Mouse (Mus musculus): ENCODE measurements around the gene Krtap10-10. TPM values are rescaled to one million over a fixed set of nuclear protein-coding genes. Genes with fewer than 3 reads are reported as not detected.
"Not testable (repeated sequence)": the region's sequence is repeated elsewhere in the genome, so short reads cannot be mapped to it uniquely, and the experiment has no call there.

Krtap10-10 gene
- not detected in 2 replicates for polyA plus RNA-seq (2012; ENCODE audit: insufficient read depth, insufficient read length, missing spikeins)

DNA sequence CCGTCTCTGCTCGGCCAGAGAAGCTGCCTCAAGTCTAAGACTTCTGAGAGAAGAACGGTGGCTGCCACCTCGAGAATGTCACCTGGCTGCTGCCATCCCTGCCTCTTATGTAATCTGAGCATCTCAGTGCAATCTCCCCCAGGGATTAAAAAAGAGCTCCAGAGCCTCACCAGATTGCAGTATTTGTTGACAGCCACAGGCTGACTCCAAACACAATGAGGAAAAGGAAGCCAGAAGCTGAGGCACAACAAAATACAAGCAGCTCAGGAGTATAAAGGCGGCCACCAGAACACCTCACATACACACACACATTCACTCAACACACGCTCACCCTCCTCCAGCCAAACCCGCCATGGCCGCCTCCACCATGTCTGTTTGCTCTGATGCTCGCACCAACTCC, at the start of gene Krtap10-10:
TSS of gene Krtap10-10 (plus strand) at position 301 of the 400 bp plus-strand sequence.
- Histone ChIP-seq H3K27ac (replicated peaks; ENCODE audit: low read depth, low read length) (no peak within 1 kb of the TSS), H3K4me3 (ENCODE audit: insufficient read depth, low read depth, low read length) (no peak within 1 kb of the TSS), H3K4me1 (ENCODE audit: control insufficient read depth, insufficient read depth, insufficient read length, low read length) (no peaks in the 10 kb centered on the region)

DNA sequence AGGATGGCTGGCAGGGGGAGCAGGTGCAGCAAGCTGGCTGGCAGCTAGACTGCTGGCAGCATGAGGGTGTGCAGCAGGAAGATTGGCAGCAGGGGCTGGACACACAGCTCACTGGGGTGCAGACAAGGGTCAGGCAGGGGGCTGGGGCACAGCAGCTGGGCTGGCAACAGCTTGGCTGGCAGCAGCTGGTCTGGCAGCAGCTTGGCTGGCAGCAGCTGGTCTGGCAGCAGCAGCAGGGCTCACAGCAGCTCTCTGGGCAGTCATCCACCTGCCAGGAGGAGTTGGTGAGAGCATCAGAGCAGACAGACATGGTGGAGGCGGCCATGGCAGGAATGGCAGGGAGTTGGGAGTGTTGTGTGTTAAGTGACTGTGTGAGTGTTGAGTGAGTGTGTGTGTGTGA, 47.9 kb upstream of the Krtap10-10 start, which contains the start of gene Gm7137:
TSS of gene Gm7137 (minus strand) at position 325 of the 400 bp plus-strand sequence.
- H3K27ac ChIP-seq (replicated peaks; ENCODE audit: low read depth, low read length); H3K4me3 ChIP-seq (ENCODE audit: insufficient read depth, low read depth, low read length); H3K4me1 ChIP-seq (ENCODE audit: control insufficient read depth, insufficient read depth, insufficient read length, low read length): not testable (repeated sequence)

DNA sequence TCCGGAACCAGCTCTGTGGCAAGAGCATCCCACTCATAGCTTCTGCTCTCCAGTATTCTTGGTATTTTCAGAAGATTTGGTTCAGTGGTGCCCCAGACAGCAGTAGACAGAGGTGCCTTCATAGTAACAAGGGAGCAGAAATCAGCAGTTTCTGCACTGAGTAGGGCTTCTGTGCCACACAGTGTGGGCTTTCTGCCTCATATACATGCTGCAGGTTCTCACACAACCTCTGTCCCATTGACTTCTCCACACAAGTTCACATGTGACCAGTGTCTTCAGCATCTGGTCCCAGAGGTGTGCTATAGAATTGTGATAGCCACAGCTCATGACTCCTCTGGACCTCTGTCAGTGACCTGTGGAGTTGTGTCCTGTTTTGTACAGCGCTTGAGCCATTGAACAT, 47.1 kb upstream of the Krtap10-10 start:
- Histone ChIP-seq H3K4me1 (ENCODE audit: control insufficient read depth, insufficient read depth, insufficient read length, low read length) (no peaks in the 10 kb centered on the region), H3K27ac (replicated peaks; ENCODE audit: low read depth, low read length) (no peak overlapping the region), H3K4me3 (ENCODE audit: insufficient read depth, low read depth, low read length) (no peak overlapping the region)

DNA sequence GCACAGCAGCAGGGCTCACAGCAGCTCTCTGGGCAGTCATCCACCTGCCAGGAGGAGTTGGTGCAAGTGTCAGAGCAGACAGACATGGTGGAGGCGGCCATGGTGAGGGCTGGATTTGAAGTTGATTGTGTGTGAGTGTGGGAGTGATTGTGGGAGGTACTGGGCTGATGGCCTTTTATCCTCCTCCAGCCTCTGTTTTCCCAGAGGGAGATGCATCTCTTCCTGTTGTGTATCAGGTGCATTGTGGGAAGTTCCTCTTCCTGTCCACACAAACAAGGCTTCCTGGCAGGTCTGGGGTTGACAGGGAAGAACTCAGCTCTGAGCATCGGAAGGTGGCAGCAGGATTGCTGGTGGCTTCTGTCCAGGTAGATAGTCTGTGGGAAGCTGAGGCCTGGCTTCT, 40.8 kb upstream of the Krtap10-10 start, which contains the start of gene Gm9639:
TSS of gene Gm9639 (minus strand) at position 101 of the 400 bp plus-strand sequence.
- Histone ChIP-seq H3K27ac (replicated peaks; ENCODE audit: low read depth, low read length) (no peak within 1 kb of the TSS), H3K4me1 (ENCODE audit: control insufficient read depth, insufficient read depth, insufficient read length, low read length) (no peaks in the 10 kb centered on the region), H3K4me3 (ENCODE audit: insufficient read depth, low read depth, low read length) (no peak within 1 kb of the TSS)

DNA sequence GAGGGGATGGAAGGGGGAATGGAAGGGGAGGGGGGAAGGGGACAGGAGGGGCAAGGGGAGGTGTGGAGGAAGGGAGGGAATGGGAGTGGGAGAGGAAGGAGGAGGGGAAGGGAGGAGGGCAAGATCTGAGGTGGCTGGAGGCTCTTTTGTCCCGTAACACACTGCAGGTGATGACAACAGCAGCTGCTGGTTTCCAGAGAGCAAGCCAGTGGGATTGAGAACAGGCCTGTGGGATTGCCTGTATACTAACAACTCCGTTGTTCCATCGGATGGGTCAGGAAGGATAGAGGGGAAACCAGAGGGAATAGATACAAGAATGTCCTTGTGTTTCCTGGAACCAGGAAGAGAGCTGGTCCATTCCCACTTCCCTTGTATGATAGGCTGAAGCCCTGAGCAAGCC, 38.1 kb upstream of the Krtap10-10 start:
- Histone ChIP-seq H3K4me1 (ENCODE audit: control insufficient read depth, insufficient read depth, insufficient read length, low read length) (no peaks in the 10 kb centered on the region), H3K4me3 (ENCODE audit: insufficient read depth, low read depth, low read length) (no peak overlapping the region), H3K27ac (replicated peaks; ENCODE audit: low read depth, low read length) (no peak overlapping the region)

DNA sequence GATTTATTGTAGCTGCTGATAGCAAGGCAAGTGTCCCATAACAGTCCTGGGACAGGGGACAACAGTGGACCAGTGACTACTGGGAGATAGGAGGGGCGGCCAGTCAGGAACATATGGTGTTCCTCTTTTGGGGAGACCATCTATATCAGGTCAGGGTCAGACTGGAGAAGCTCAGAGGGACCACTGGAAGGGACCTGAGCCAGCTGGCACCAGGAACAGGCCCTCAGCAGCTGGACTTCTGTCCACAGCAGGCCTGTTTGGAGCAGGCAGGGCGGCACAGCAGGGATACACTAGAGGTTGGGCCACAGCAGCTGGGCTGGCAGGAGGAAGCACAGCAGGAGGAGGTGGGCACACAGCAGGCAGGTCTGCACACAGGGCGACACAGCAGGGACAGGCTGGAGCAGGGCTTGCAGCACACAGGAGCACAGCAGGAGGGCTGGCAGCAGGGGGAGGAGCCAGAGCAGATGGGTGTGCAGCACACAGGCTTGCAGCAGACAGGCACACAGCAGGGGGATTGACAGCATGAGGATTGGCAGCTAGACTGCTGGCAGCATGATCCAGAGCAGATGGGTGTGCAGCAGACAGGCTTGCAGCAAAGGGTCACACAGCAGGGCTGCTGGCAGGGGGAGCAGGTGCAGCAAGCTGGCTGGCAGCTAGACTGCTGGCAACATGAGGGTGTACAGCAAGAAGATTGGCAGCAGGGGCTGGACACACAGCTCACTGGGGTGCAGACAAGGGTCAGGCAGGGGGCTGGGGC, 37.4 kb upstream of the Krtap10-10 start:
- not testable (repeated sequence) for H3K4me3 ChIP-seq (ENCODE audit: insufficient read depth, low read depth, low read length); H3K4me1 ChIP-seq (ENCODE audit: control insufficient read depth, insufficient read depth, insufficient read length, low read length); H3K27ac ChIP-seq (replicated peaks; ENCODE audit: low read depth, low read length)

DNA sequence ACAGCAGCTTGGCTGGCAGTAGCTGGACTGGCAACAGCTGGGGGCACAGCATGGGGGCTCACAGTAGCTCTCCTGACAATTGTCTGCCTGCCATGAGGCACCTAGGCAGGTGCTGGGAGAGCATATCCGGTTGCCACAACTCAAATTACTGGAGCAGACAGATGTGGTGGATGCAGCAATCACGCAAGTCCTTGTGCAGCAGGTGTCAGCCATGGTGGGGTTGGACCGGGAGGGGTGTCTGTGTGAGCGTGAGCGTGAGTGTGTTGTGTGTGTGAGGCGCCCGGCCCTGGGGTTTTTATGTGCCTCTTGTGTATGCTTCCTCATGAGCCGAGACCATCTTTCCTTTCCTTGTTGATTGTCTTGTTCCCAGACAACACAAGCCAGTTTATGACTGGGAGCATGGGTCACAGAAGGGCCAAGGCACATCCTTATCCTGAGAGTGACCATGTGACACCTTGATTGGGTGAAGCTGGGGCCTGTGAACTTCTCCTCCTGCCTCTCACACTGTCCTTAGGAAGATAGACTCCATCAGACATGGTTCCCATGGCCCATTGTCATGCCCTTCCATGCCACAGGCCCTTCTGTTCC, 36.7 kb upstream of the Krtap10-10 start, which contains the start of gene Gm19668:
TSS of gene Gm19668 (minus strand) at position 213 of the 588 bp plus-strand sequence.
- no peak within 1 kb of the TSS for H3K27ac ChIP-seq (replicated peaks; ENCODE audit: low read depth, low read length)

DNA sequence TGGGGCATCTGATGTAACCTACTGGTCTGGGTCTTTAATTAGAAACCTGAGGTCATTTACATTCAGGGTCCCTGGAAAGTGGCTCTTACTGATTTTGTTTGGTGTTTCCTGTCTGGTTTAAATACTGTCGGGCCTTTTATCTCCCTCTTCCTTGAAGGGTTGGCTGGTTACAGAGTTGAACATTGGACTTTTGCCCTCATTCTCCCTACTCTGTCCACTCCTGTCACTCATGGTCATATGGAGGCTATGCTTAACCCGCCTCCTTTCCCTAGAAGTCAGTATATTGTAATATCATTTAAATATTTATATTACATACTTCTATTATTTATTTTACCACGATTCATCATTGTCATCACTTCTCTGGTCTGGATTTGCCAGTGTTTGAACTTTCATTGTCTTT, 31.7 kb upstream of the Krtap10-10 start:
- no peaks in the 10 kb centered on the region for H3K4me1 ChIP-seq (ENCODE audit: control insufficient read depth, insufficient read depth, insufficient read length, low read length)
- H3K27ac ChIP-seq (replicated peaks; ENCODE audit: low read depth, low read length): no peak overlapping the region
- no peak overlapping the region for H3K4me3 ChIP-seq (ENCODE audit: insufficient read depth, low read depth, low read length)

More for the DNA sequence above, 36.7 kb upstream of the Krtap10-10 start, which contains the start of gene Gm19668:
- no peaks in the 10 kb centered on the region for H3K4me1 ChIP-seq (ENCODE audit: control insufficient read depth, insufficient read depth, insufficient read length, low read length)
- H3K4me3 ChIP-seq (ENCODE audit: insufficient read depth, low read depth, low read length): no peak within 1 kb of the TSS

DNA sequence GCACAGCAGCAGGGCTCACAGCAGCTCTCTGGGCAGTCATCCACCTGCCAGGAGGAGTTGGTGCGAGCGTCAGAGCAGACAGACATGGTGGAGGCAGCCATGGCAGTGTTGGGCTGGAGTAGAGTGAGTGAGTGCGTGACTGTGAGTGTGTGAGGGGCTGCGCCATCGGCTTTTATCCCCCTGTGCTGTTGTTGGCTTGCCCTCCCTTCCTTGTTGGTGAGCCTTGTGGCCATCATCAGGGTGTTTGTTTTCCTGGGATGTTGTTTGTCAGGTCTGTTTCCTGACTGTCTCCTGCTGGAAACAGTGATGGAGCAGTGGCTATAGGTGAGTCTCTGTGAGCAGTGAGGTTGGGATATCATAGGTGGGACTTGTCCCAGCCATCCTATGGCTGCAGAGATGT, 24.0 kb upstream of the Krtap10-10 start, which contains the start of gene Gm9507:
TSS of gene Gm9507 (minus strand) at position 101 of the 400 bp plus-strand sequence.
- Histone ChIP-seq H3K4me3 (ENCODE audit: insufficient read depth, low read depth, low read length) (no peak within 1 kb of the TSS), H3K4me1 (ENCODE audit: control insufficient read depth, insufficient read depth, insufficient read length, low read length) (no peaks in the 10 kb centered on the region), H3K27ac (replicated peaks; ENCODE audit: low read depth, low read length) (no peak within 1 kb of the TSS)

DNA sequence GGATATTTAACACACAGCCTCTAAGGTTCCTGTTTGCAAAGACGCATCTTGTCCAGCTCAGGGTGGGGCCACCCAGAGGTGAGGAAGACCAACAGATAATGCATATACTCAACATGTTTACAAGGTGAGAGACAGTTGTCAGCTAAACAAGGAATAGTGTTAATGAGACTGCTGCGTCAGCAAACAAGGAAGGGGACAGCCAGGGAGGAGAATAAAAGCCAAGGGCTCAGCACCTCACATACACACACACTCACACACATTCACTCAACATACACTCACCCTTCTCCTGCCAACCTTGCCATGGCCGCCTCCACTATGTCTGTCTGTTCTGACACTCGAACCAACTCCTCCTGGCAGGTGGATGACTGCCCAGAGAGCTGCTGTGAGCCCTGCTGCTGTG, 21.4 kb upstream of the Krtap10-10 start, which contains the start of gene Gm2696:
TSS of gene Gm2696 (plus strand) at position 301 of the 400 bp plus-strand sequence.
- no peak within 1 kb of the TSS for H3K27ac ChIP-seq (replicated peaks; ENCODE audit: low read depth, low read length)
- H3K4me1 ChIP-seq (ENCODE audit: control insufficient read depth, insufficient read depth, insufficient read length, low read length): no peaks in the 10 kb centered on the region
- no peak within 1 kb of the TSS for H3K4me3 ChIP-seq (ENCODE audit: insufficient read depth, low read depth, low read length)

DNA sequence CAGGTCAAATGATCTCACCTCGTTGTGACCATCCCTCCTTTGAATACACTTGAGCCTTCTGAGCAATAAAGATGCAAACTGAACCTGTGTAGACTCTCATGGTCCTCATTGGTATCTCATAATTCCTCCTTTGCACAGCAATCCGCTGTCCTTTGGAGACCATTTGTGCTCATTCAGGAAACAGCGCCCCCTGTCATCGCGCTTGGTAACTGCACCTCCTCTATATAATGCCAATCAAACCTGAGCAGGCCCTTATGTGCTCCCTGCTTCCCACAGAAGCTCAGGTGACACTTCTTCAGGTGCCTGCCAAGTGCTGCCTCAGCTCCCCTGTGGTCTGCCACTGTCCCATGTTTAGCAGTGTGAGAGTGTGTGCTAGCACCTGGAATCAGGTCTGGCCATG, 20.2 kb upstream of the Krtap10-10 start:
- H3K4me1 ChIP-seq (ENCODE audit: control insufficient read depth, insufficient read depth, insufficient read length, low read length): no peaks in the 10 kb centered on the region
- H3K27ac ChIP-seq (replicated peaks; ENCODE audit: low read depth, low read length): no peak overlapping the region
- no peak overlapping the region for H3K4me3 ChIP-seq (ENCODE audit: insufficient read depth, low read depth, low read length)

DNA sequence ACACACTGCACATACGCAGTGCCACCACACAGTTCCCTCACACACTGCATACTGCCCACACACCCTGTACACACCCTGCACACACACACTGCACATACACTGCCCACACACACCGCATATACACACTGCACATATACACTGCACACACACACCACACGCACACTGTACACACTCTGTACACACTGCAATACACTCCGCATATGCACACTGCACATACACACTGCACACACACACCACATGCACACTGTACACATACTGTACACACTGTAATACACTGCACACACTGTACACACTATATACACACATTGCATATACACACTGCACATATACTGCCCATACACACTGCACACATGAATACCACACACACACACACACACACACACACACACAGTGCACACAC, 17.2 kb upstream of the Krtap10-10 start:
- H3K4me1 ChIP-seq (ENCODE audit: control insufficient read depth, insufficient read depth, insufficient read length, low read length): no peaks in the 10 kb centered on the region
- no peak overlapping the region for H3K4me3 ChIP-seq (ENCODE audit: insufficient read depth, low read depth, low read length)
- no peak overlapping the region for H3K27ac ChIP-seq (replicated peaks; ENCODE audit: low read depth, low read length)

DNA sequence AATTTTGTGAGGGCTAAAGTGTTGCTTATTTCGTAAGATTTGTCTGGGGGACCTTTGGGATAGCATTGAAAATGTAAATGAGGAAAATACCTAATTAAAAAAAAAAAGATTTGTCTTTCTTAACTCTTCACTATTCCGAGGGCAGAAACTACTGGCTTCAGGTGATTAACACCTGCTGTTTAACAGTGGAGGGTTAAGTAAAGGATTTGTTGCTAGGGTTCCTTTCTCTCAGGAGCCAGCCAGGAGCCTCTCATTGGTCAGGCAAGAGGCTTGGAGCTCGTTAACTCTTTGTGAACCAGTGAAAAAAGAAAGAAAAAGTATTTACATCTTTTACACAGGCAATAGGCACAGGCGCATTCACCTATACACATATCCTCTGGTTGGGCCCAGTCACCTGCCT, 16.5 kb upstream of the Krtap10-10 start:
- no peak overlapping the region for H3K4me3 ChIP-seq (ENCODE audit: insufficient read depth, low read depth, low read length)
- H3K4me1 ChIP-seq (ENCODE audit: control insufficient read depth, insufficient read depth, insufficient read length, low read length): no peaks in the 10 kb centered on the region
- no peak overlapping the region for H3K27ac ChIP-seq (replicated peaks; ENCODE audit: low read depth, low read length)

DNA sequence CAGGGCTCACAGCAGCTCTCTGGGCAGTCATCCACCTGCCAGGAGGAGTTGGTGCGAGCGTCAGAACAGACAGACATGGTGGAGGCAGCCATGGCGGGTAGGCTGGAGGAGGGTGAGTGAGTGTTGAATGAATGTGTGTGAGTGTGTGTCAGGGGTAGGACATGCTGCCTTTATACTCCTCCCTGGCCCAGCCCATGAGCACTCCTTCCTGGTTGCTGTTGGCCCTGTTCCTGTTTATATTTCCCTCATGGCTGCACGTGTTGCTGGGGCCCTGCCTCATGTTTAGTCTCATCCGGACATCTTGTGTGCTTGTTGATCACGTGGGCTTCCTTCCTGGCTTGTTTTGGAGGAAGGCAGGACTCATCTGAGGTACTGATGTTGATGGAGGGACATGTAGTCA, 8.8 kb upstream of the Krtap10-10 start, which contains the start of gene Krtap10-4:
TSS of gene Krtap10-4 (minus strand) at position 145 of the 400 bp plus-strand sequence.
- Histone ChIP-seq H3K4me1 (ENCODE audit: control insufficient read depth, insufficient read depth, insufficient read length, low read length) (no peaks in the 10 kb centered on the region), H3K27ac (replicated peaks; ENCODE audit: low read depth, low read length) (no peak within 1 kb of the TSS), H3K4me3 (ENCODE audit: insufficient read depth, low read depth, low read length) (no peak within 1 kb of the TSS)

DNA sequence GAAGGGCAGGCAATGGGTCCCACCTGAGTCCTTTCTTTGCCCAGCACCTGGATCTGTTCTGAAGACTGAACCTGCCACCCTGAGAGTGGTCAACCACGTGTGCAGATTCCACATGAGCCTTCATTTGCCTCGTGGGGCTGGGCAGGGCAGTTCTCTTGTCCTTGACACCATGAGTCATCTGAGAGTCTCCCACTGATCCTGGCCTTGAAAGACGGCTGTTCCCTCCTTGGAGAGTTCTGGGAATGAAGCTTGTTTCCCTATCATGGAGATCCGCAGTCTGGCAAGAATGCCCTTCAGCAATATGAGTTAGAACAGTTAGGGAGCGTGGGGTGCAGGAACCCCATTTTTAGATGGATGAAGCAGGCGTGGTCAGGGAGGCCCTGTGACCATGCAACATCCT, 3.3 kb downstream of the Krtap10-10 start:
- no peak overlapping the region for H3K27ac ChIP-seq (replicated peaks; ENCODE audit: low read depth, low read length)
- H3K4me3 ChIP-seq (ENCODE audit: insufficient read depth, low read depth, low read length): no peak overlapping the region
- H3K4me1 ChIP-seq (ENCODE audit: control insufficient read depth, insufficient read depth, insufficient read length, low read length): no peaks in the 10 kb centered on the region
